Mouse (Mus musculus) E14TG2a.4 (cell line): ENCODE measurements around the gene Best2.

Source experiments
- H3K27me3 ChIP-seq: 2 replicates; pipeline ENCODE4 v1.6.1; 2014; ENCODE audit warnings: low read length, control low read depth; ENCODE audit not compliant: insufficient read depth
- H3K36me3 ChIP-seq: 2 replicates; pipeline ENCODE4 v1.6.1; 2014; ENCODE audit warnings: low read length, control low read depth; ENCODE audit not compliant: insufficient read depth
- H3K4me1 ChIP-seq: replicated peaks from 2 replicates; pipeline ENCODE4 v1.6.1; 2014; ENCODE audit warnings: low read depth, low read length, control low read depth
- H3K4me3 ChIP-seq: replicated peaks from 2 replicates; pipeline ENCODE4 v1.5.1; 2014; ENCODE audit warnings: mild to moderate bottlenecking, low read length
- H3K9me3 ChIP-seq: 2 replicates; pipeline ENCODE4 v1.6.1; 2014; ENCODE audit warnings: low read length, control low read depth
- CTCF ChIP-seq: conservative IDR thresholded peaks from 2 replicates; pipeline ENCODE4 v1.5.1; 2014; ENCODE audit warnings: low read length
- NANOG ChIP-seq: IDR thresholded peaks from 2 replicates; pipeline ENCODE4 v1.6.1; 2014; ENCODE audit warnings: borderline replicate concordance, low read length, mixed read lengths
- POU5F1 ChIP-seq: IDR thresholded peaks from 2 replicates; pipeline ENCODE4 v1.6.1; 2014; ENCODE audit warnings: low read length, borderline replicate concordance

Gene Best2

DNA sequence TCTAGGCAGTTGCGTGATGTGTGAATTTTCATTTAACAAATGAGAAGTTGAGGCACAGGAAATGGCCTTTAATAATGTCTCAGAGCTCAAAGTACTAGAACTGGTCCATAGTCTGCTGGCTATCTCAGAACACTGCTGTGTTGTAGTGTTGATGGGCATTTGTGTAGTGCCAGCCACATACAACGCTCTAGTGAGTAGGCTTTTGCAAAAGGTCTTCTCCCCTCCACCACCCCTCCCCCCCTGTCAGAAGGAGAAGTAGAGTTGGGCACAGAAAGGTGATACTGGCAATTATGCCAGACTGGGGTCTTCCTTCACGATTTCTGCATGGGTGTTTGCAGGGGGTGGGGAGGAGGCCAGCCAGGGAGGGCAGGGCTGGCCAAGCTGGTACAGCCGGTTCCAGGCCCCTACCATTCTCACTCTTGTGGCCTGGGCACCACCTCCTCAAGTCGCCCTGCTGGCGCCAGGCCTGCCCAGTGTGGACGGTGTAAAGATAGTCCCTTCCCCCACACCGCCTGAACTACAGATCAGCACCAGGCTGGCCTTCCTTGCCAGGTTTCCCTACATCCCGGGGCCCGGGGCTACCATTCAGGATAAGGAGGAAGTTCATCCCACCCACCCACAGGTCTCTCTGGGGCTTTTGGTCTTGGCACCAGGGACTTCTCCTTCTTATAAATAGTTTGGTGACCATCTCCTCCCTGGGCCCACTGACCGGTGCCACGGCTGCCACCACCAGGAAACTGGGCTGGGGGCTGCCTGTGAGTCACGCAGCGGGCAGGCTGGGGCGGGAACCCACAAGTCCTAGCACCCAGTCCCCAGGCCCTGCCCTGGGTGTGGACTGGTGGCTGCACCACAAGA, 32.5 kb downstream of the Best2 start:
- no peaks in the 10 kb centered on the region for H3K27me3 ChIP-seq
- H3K36me3 ChIP-seq = peaks cover 13% of the 10 kb centered on the region; the same call in 1 of the 2 replicates
- H3K4me1 ChIP-seq = peaks cover 75% of the 10 kb centered on the region
- peak overlapping the region; percentile 39 for H3K4me3 ChIP-seq
- TF ChIP-seq CTCF (no peak), NANOG (no peak), POU5F1 (no peak)
- H3K9me3 ChIP-seq = no peaks in the 10 kb centered on the region

DNA sequence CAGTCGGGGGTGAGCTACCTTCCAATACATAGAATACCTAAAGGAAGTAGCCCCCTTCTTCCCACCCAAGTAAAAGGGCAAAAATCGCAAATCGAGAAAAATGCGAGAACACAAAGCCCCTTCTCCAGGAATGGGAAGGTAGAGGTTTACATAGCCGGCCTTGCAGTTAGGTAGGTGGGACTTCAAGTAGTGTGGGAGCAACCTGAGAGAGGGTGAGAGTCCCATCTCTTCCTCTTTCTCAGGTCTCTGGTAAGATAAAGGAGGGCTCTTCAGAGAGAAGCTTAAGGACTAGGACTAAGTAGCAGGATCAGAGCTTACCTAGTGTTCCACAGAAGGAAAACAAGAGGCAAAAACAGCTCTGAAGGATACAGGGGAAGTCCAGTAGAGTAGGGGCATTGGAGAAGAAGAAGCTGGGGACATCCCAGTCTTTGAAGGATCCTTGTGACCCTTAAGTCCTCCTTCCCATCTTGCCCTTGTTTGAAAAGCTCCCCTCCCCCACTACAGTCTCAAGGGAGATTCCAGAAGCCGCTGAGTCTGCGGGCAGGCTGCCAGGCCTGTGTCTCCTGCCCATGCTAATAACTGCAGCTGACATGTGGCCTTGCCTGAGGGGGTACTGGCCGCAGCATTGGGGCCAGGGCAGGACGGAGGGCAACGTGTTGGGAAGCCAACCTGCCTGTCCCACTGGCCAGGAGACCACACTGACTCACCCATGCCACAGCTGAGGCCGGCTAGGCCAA, 33.5 kb downstream of the Best2 start:
- Histone ChIP-seq H3K36me3 (peaks cover 13% of the 10 kb centered on the region; the same call in 1 of the 2 replicates), H3K9me3 (no peaks in the 10 kb centered on the region)
- TF ChIP-seq POU5F1 (no peak), CTCF (no peak), NANOG (no peak)

DNA sequence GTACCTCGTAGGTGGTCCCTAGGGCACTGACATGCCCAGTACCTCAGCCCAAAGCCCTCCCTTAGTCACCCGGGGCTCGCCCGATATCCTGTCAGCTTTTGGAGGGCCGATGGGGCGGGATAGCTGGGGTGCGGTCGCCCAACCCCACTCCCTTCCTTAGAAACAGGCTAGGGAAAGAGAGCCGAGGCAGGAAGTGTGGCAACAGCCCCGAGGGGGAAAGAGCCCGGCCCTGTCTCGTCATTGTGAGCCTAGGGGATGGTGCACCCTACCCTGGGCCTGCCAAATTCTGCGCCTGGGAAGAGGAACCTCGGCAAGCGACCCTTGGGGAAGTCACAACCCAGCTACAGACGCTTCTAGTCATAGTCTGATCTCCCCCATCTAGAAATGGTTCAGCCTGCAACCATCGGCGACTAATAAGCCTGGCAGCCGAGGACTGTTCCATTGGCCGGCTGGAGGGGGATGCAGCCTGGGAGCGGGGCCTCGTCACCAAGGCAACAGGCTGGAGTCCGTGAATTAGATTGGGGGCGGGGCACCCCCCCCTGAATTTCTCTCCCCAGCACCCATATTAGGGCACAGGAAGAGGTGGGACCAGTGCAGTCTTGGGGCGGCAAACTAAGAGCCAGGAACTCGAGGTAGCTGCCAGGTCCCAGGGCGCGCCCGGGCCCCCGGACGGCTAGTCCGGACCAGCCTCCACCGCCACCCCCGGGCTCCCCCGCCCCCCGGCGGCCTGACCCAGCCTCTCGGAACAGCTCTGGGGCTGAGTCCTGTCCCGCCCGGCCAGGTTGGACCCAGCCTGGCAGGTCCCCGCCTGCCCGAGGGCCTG, 34.5 kb downstream of the Best2 start:
- Histone ChIP-seq H3K9me3 (no peaks in the 10 kb centered on the region), H3K36me3 (peaks cover 13% of the 10 kb centered on the region; the same call in 1 of the 2 replicates), H3K4me3 (peak overlapping the region; percentile 91), H3K27me3 (no peaks in the 10 kb centered on the region), H3K4me1 (peaks cover 70% of the 10 kb centered on the region)
- TF ChIP-seq CTCF (no peak), POU5F1 (no peak), NANOG (no peak)

More for the DNA sequence above, 33.5 kb downstream of the Best2 start:
- H3K27me3 ChIP-seq = no peaks in the 10 kb centered on the region
- H3K4me3 ChIP-seq = peak overlapping the region; percentile 91
- peaks cover 68% of the 10 kb centered on the region for H3K4me1 ChIP-seq

DNA sequence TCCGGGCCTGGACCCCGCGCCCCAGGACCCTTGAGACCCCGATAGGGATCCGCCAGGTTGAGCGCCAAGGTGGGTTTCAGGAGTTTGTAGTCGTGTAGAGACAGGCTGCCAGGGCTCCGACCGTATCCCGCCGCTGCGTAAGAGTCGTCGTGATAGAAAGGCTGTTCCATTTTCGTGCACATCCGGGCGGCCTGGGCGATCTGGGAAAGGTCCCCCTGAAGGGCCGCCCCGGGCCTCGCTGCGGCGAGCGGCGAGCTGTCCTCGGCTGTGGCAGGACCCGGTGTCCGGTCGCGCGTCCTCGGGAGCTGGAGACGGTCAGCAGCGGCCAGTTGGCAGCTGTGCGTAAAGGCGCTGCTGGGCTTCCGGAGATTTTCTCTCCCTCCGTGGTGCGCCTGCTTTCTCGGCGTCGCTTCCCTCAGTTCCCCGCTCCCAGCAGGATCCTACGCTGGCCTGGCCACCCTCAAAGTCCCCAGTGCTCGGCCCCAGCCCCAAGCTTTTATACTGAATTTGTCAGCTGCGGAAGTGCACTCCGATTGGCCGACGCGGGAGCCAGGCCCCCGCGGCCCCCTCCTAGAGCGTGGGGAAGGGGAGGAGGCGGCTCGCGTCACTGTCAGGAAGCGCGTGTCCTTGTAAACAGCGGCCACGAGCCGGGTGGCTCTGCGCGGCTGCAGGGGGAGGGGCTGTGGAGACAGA, 35.9 kb downstream of the Best2 start, which contains the start of gene Junb:
Gene Junb, minus strand, starts transcription at position 471 of the 693 bp plus-strand sequence.
- H3K36me3 ChIP-seq = peaks cover 16% of the 10 kb centered on the region
- H3K4me1 ChIP-seq = peaks cover 68% of the 10 kb centered on the region
- H3K27me3 ChIP-seq = no peaks in the 10 kb centered on the region
- no peak for TF ChIP-seq NANOG
- H3K9me3 ChIP-seq = no peaks in the 10 kb centered on the region
- H3K4me3 ChIP-seq = peak within 1 kb of the TSS; percentile 91

DNA sequence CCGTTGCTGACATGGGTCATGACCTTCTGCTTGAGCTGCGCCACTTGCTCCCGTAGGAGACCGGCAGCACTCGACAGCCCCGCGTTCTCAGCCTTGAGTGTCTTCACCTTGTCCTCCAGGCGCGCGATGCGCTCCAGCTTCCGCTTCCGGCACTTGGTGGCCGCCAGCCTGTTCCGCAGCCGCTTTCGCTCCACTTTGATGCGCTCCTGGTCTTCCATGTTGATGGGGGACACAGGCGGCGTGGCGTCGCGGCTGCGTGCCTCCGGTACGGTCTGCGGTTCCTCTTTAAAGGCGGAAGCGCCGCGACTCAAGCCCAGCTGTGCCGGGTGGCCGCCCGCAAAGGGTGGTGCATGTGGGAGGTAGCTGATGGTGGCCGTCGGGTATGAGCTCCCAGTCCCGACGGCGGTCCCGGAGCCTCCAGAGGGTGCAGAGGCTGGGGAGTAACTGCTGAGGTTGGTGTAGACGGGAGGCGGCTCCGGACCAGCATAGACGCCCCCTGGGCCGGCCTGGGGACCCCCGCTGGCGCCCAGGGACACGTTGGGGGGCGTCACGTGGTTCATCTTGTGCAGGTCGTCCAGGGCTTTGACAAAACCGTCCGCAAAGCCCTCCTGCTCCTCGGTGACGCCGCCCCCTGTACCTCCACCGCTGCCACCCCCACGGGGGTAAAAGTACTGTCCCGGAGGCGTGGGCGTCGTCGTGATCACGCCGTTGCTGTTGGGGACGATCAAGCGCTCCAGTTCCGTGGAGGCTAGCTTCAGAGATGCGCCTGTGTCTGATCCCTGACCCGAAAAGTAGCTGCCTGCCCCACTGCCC, 36.7 kb downstream of the Best2 start:
- Histone ChIP-seq H3K4me3 (peak overlapping the region; percentile 91), H3K36me3 (peaks cover 21% of the 10 kb centered on the region), H3K27me3 (no peaks in the 10 kb centered on the region), H3K4me1 (peaks cover 63% of the 10 kb centered on the region), H3K9me3 (no peaks in the 10 kb centered on the region)
- TF ChIP-seq NANOG (no peak), POU5F1 (no peak), CTCF (no peak)

DNA sequence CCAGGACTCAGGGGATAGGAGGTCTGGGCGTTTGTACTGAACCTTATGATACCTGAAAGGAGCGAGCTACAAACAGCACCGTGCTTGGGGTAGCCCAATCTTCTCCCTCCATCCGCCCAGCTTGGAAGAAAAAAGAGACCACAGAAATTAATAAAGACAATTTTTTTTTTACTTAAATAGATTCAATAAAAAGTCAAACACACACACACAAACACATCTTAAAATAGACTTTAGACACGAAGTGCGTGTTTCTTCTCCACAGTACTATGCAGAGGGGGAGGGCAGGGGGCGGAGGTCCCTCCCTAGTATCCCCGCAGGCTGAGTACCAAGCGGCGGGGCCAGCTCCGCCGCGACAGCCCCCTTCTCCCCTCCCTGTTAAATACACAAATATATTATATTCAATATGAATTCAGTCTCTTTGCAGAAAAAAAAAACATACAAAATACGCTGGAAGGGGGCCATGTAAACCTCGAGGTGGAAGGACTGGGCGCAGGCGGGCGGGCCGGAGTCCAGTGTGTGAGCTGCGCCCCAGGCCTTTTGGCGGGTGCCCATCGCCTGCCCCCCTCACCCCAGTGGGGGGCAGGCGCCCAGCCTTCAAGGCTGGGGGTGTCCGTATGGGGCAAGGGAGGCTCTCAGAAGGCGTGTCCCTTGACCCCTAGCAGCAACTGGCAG, 37.4 kb downstream of the Best2 start:
- peak overlapping the region; percentile 91 for H3K4me3 ChIP-seq
- H3K9me3 ChIP-seq = no peaks in the 10 kb centered on the region
- H3K4me1 ChIP-seq = peaks cover 55% of the 10 kb centered on the region
- no peaks in the 10 kb centered on the region for H3K27me3 ChIP-seq
- H3K36me3 ChIP-seq = peaks cover 27% of the 10 kb centered on the region
- TF ChIP-seq POU5F1 = no peak
- TF ChIP-seq CTCF = no peak

DNA sequence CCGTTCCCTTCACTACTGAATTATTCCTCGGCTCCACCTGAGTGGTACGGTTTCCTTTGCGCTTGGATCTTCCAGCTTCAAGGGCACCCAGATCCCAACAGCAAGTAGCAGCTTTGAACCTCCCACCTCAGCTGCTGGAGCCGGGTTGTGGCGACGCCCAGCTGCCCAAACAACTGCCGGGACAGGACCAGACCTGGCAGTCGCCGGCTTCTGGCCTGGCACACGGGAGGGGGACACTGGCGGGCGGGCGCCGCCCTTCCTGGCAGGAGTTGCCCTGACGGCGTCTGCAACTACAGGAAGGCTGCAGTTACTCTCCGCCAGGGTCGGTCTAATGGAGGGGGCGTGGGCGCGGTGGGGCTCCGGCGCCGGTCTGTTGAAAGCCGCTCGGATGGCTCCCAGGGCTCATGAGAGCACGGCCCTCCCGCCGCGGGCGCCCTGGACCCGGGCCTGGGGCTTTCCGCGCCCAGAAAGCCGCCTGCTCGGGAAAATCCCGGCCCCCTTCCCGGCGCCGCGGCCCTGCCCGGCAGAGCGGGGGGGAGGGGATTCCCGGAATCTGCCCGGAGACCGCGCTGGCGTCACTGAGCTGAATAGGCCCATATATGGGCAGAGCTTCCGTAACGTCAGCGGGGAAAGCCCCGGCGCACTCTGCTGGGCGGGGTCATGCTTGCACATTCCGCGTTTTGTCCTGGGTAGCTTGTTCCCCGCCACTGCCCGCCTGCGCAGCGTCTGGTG, 38.1 kb downstream of the Best2 start:
- peaks cover 54% of the 10 kb centered on the region for H3K4me1 ChIP-seq

More for the DNA sequence above, 38.1 kb downstream of the Best2 start:
- H3K36me3 ChIP-seq = peaks cover 34% of the 10 kb centered on the region
- H3K9me3 ChIP-seq = no peaks in the 10 kb centered on the region
- no peak for TF ChIP-seq POU5F1
- no peak for TF ChIP-seq NANOG
- no peak for TF ChIP-seq CTCF
- peak overlapping the region; percentile 91 for H3K4me3 ChIP-seq
- no peaks in the 10 kb centered on the region for H3K27me3 ChIP-seq
